Mouse (Mus musculus) MEL (cell line): ENCODE measurements around the gene Il12rb1. TPM values are rescaled to one million over a fixed set of nuclear protein-coding genes. Genes with fewer than 3 reads are reported as not detected.

Experiments used
- DNase-seq: peaks from one replicate; pipeline ENCODE4 v3.0.0; 2011; ENCODE audit warnings: low read depth, low spot score
- H3K27ac ChIP-seq: 2 replicates; pipeline ENCODE4 v1.5.1; 2012; ENCODE audit warnings: low read depth, mild to moderate bottlenecking, control low read depth, low read length, moderate library complexity; ENCODE audit not compliant: control insufficient read depth
- H3K27me3 ChIP-seq, 2 experiments: fragments of 150-350 bp in 1 of 2; sonication (generic) in 1 of 2; 2 replicates each; pipeline ENCODE4 v1.6.1; 2012; ENCODE audit warnings: low read length in 2 of 2, mild to moderate bottlenecking in 2 of 2, improper control_type of control experiment in 1 of 2, moderate library complexity in 1 of 2; ENCODE audit not compliant: insufficient read depth in 2 of 2, control insufficient read depth in 1 of 2
- H3K36me3 ChIP-seq, 2 experiments: 2 replicates each; pipeline ENCODE4 v1.6.1; 2012 to 2014; ENCODE audit warnings: low read length in 2 of 2, improper control_type of control experiment in 1 of 2, inconsistent platforms in 1 of 2, mild to moderate bottlenecking in 1 of 2; ENCODE audit not compliant: insufficient read depth in 2 of 2, control insufficient read depth in 1 of 2
- H3K4me1 ChIP-seq, 2 experiments: fragments of 150-350 bp in 1 of 2; sonication (generic) in 1 of 2; 2 replicates each; pipeline ENCODE4 v1.6.1; 2012; ENCODE audit warnings: low read length in 2 of 2, improper control_type of control experiment in 1 of 2, mild to moderate bottlenecking in 1 of 2; ENCODE audit not compliant: insufficient read depth in 2 of 2, control insufficient read depth in 1 of 2
- H3K4me3 ChIP-seq, 2 experiments: fragments of 150-350 bp in 1 of 2; sonication (generic) in 1 of 2; 2 replicates each; pipeline ENCODE4 v1.5.1; 2012; ENCODE audit warnings: low read depth in 2 of 2, low read length in 2 of 2, mild to moderate bottlenecking in 2 of 2, moderate library complexity in 2 of 2, control low read depth in 1 of 2, improper control_type of control experiment in 1 of 2; ENCODE audit not compliant: control insufficient read depth in 1 of 2, insufficient read depth in 1 of 2
- H3K79me2 ChIP-seq: 2 replicates; pipeline ENCODE4 v1.6.1; 2012; ENCODE audit warnings: mild to moderate bottlenecking, low read length, moderate library complexity; ENCODE audit not compliant: control insufficient read depth, poor library complexity, insufficient read depth
- H3K9ac ChIP-seq: 2 replicates; pipeline ENCODE4 v1.6.1; 2012; ENCODE audit warnings: low read depth, mild to moderate bottlenecking, control low read depth, low read length, moderate library complexity; ENCODE audit not compliant: control insufficient read depth, poor library complexity, severe bottlenecking
- H3K9me3 ChIP-seq: fragments of 150-350 bp; sonication (generic); replicated peaks from 2 replicates; pipeline ENCODE4 v1.6.1; 2012; ENCODE audit warnings: mild to moderate bottlenecking, low read length, improper control_type of control experiment, moderate library complexity; ENCODE audit not compliant: insufficient read depth
- BHLHE40 ChIP-seq: IDR thresholded peaks from 2 replicates; pipeline ENCODE4 v1.6.1; 2012; ENCODE audit warnings: low read depth, mild to moderate bottlenecking, inconsistent platforms, low read length, improper control_type of control experiment, borderline replicate concordance
- CTCF ChIP-seq, 3 experiments: IDR thresholded peaks in 2 of 3; conservative IDR thresholded peaks in 1 of 3; 2 replicates each; pipeline ENCODE4 v1.5.1; 2011 to 2012; ENCODE audit warnings: low read length in 3 of 3, low read depth in 2 of 3, mild to moderate bottlenecking in 2 of 3, improper control_type of control experiment in 1 of 3, inconsistent platforms in 1 of 3, mixed read lengths in 1 of 3, moderate library complexity in 1 of 3; ENCODE audit not compliant: control insufficient read depth in 1 of 3, insufficient read depth in 1 of 3, poor library complexity in 1 of 3, severe bottlenecking in 1 of 3
- E2F4 ChIP-seq: IDR thresholded peaks from 2 replicates; pipeline ENCODE4 v1.6.1; 2011; ENCODE audit warnings: low read depth, low read length, improper control_type of control experiment, borderline replicate concordance
- EP300 ChIP-seq, 2 experiments: IDR thresholded peaks; 2 replicates each; pipeline ENCODE4 v1.6.1; 2011; ENCODE audit warnings: improper control_type of control experiment in 2 of 2, low read length in 2 of 2, low read depth in 1 of 2, mild to moderate bottlenecking in 1 of 2
- ETS1 ChIP-seq: IDR thresholded peaks from 2 replicates; pipeline ENCODE4 v1.6.1; 2012; ENCODE audit warnings: low read depth, mild to moderate bottlenecking, inconsistent platforms, low read length, improper control_type of control experiment, moderate library complexity
- GATA1 ChIP-seq: IDR thresholded peaks from 2 replicates; pipeline ENCODE4 v1.6.1; 2011; ENCODE audit warnings: low read depth, low read length, improper control_type of control experiment
- JUND ChIP-seq: IDR thresholded peaks from 2 replicates; pipeline ENCODE4 v1.6.1; 2011; ENCODE audit warnings: low read depth, mild to moderate bottlenecking, improper control_type of control experiment, low read length
- MAFK ChIP-seq: IDR thresholded peaks from 2 replicates; pipeline ENCODE4 v1.6.1; 2011; ENCODE audit warnings: low read depth, mild to moderate bottlenecking, low read length, improper control_type of control experiment, borderline replicate concordance
- MAX ChIP-seq: IDR thresholded peaks from 2 replicates; pipeline ENCODE4 v1.6.1; 2011; ENCODE audit warnings: low read length, improper control_type of control experiment
- MEF2A ChIP-seq: IDR thresholded peaks from 2 replicates; pipeline ENCODE4 v1.6.1; 2014; ENCODE audit warnings: low read depth, mild to moderate bottlenecking, inconsistent platforms, low read length, improper control_type of control experiment; ENCODE audit not compliant: poor library complexity, insufficient replicate concordance, severe bottlenecking; ENCODE audit errors: extremely low read depth
- MXI1 ChIP-seq: IDR thresholded peaks from 2 replicates; pipeline ENCODE4 v1.6.1; 2011; ENCODE audit warnings: mild to moderate bottlenecking, low read depth, low read length, improper control_type of control experiment
- MYB ChIP-seq: IDR thresholded peaks from 2 replicates; pipeline ENCODE4 v1.6.1; 2011; ENCODE audit warnings: mild to moderate bottlenecking, low read depth, low read length, improper control_type of control experiment
- MYC ChIP-seq: IDR thresholded peaks from 2 replicates; pipeline ENCODE4 v1.6.1; 2011; ENCODE audit warnings: low read depth, mild to moderate bottlenecking, low read length, improper control_type of control experiment, moderate library complexity
- NELFE ChIP-seq: IDR thresholded peaks from 2 replicates; pipeline ENCODE4 v1.6.1; 2011; ENCODE audit warnings: low read depth, low read length, improper control_type of control experiment
- POLR2A ChIP-seq, 2 experiments: IDR thresholded peaks; 2 replicates each; pipeline ENCODE4 v1.6.1; 2011 to 2012; ENCODE audit warnings: low read length in 2 of 2, mild to moderate bottlenecking in 2 of 2, control low read depth in 1 of 2, improper control_type of control experiment in 1 of 2, low read depth in 1 of 2, moderate library complexity in 1 of 2; ENCODE audit not compliant: control insufficient read depth in 1 of 2, insufficient read depth in 1 of 2, poor library complexity in 1 of 2
- POLR2AphosphoS5 ChIP-seq: IDR thresholded peaks from 2 replicates; pipeline ENCODE4 v1.6.1; 2012; ENCODE audit warnings: low read depth, borderline replicate concordance, mild to moderate bottlenecking, inconsistent platforms, low read length, moderate library complexity, mixed read lengths
- RAD21 ChIP-seq: IDR thresholded peaks from 2 replicates; pipeline ENCODE4 v1.6.1; 2011; ENCODE audit warnings: mild to moderate bottlenecking, low read depth, low read length, improper control_type of control experiment
- RCOR1 ChIP-seq: IDR thresholded peaks from 2 replicates; pipeline ENCODE4 v1.6.1; 2012; ENCODE audit warnings: low read depth, mild to moderate bottlenecking, inconsistent platforms, low read length, improper control_type of control experiment
- SIN3A ChIP-seq: IDR thresholded peaks from 2 replicates; pipeline ENCODE4 v1.6.1; 2012; ENCODE audit warnings: low read length, improper control_type of control experiment, inconsistent platforms
- SMC3 ChIP-seq: IDR thresholded peaks from 2 replicates; pipeline ENCODE4 v1.6.1; 2011; ENCODE audit warnings: low read depth, low read length, improper control_type of control experiment
- TAL1 ChIP-seq: IDR thresholded peaks from 2 replicates; pipeline ENCODE4 v1.6.1; 2012; ENCODE audit warnings: mild to moderate bottlenecking, inconsistent platforms, low read length, moderate library complexity, mixed read lengths
- TBP ChIP-seq: IDR thresholded peaks from 2 replicates; pipeline ENCODE4 v1.8.0; 2011; ENCODE audit warnings: low read depth, low read length, improper control_type of control experiment
- UBTF ChIP-seq: IDR thresholded peaks from 2 replicates; pipeline ENCODE4 v1.6.1; 2012; ENCODE audit warnings: low read depth, mild to moderate bottlenecking, inconsistent platforms, low read length, improper control_type of control experiment, moderate library complexity, borderline replicate concordance; ENCODE audit not compliant: insufficient read depth
- USF1 ChIP-seq: IDR thresholded peaks from 2 replicates; pipeline ENCODE4 v1.6.1; 2014; ENCODE audit warnings: low read depth, mild to moderate bottlenecking, inconsistent platforms, low read length, improper control_type of control experiment, moderate library complexity
- USF2 ChIP-seq, 2 experiments: IDR thresholded peaks; 2 replicates each; pipeline ENCODE4 v1.6.1; 2011 to 2012; ENCODE audit warnings: improper control_type of control experiment in 2 of 2, low read length in 2 of 2, borderline replicate concordance in 1 of 2, inconsistent platforms in 1 of 2, low read depth in 1 of 2, mild to moderate bottlenecking in 1 of 2; ENCODE audit not compliant: insufficient read depth in 1 of 2
- ZC3H11A ChIP-seq: IDR thresholded peaks from 2 replicates; pipeline ENCODE4 v1.6.1; 2012; ENCODE audit warnings: low read depth, mild to moderate bottlenecking, inconsistent platforms, low read length, improper control_type of control experiment
- ZNF384 ChIP-seq: IDR thresholded peaks from 2 replicates; pipeline ENCODE4 v1.6.1; 2012; ENCODE audit warnings: low read depth, mild to moderate bottlenecking, inconsistent platforms, low read length, improper control_type of control experiment
- polyA plus RNA-seq, 2 experiments: library from polyadenylated mRNA; stranded (reverse) in 1 of 2; unstranded in 1 of 2; fragments of >175 nt in 1 of 2; fragments of >200 nt in 1 of 2; gene quantifications; 2 replicates each; pipeline versions ENCODE4 v1.2.1 to v1.2.4; 2012; ENCODE audit warnings: low replicate concordance in 2 of 2, low read depth in 1 of 2; ENCODE audit not compliant: insufficient read length in 2 of 2, insufficient read depth in 1 of 2, missing spikeins in 1 of 2
- total RNA-seq: library from RNA; depleted of rRNA; stranded (reverse); fragments of 300-350 nt; gene quantifications from 2 replicates; pipeline ENCODE4 v1.2.3, GENCODE M21; 2012

Il12rb1 gene
- total and polyA plus RNA-seq, 3 experiments = 1.2 to 2.2 TPM; not detected in 1

GRCm38 (mm10) chr8:70768231-70768776 is 39.9 kb upstream of the Il12rb1 start:
- no peak for TF ChIP-seq TBP
- TF ChIP-seq E2F4 = no peak
- no peak for TF ChIP-seq MEF2A
- no peak for TF ChIP-seq UBTF
- TF ChIP-seq MYB = no peak
- TF ChIP-seq POLR2AphosphoS5 = no peak
- no peak for TF ChIP-seq SMC3
- TF ChIP-seq RCOR1 = no peak
- no peak for TF ChIP-seq SIN3A
- TF ChIP-seq BHLHE40 = no peak
- TF ChIP-seq GATA1 = no peak
- TF ChIP-seq JUND = no peak
- TF ChIP-seq ETS1 = no peak
- no peak for TF ChIP-seq CTCF (IDR thresholded peaks at IDR 0.05 in 2 of 3, conservative IDR thresholded peaks at IDR 0.05 in 1 of 3; ENCODE audit: control insufficient read depth in 1 of 3, insufficient read depth in 1 of 3, low read depth in 2 of 3, low read length in 3 of 3, poor library complexity in 1 of 3, severe bottlenecking in 1 of 3)
- no peak for TF ChIP-seq POLR2A (IDR thresholded peaks at IDR 0.05; ENCODE audit: control insufficient read depth in 1 of 2, insufficient read depth in 1 of 2, low read depth in 1 of 2, low read length in 2 of 2, poor library complexity in 1 of 2)
- no peak for TF ChIP-seq USF2 (IDR thresholded peaks at IDR 0.05; ENCODE audit: borderline replicate concordance in 1 of 2, insufficient read depth in 1 of 2, low read depth in 1 of 2, low read length in 2 of 2)
- no peak for TF ChIP-seq MXI1
- TF ChIP-seq MYC = no peak
- no peak for TF ChIP-seq RAD21
- H3K27me3 ChIP-seq = no peaks in the 10 kb centered on the region
- H3K79me2 ChIP-seq = no peaks in the 10 kb centered on the region
- peaks cover 0 to 11% of the 10 kb centered on the region in 2 experiments; a peak in 3 of 4 replicates for H3K36me3 ChIP-seq
- no peak overlapping the region for H3K4me3 ChIP-seq
- peaks cover 4 to 16% of the 10 kb centered on the region in 2 experiments; a peak in 3 of 4 replicates for H3K4me1 ChIP-seq
- no peaks in the 10 kb centered on the region for H3K9me3 ChIP-seq
- no peak for DNase-seq
- no peak overlapping the region for H3K9ac ChIP-seq
- no peak overlapping the region for H3K27ac ChIP-seq

- peaks cover 4 to 13% of the 10 kb centered on the region in 2 experiments; a peak in 3 of 4 replicates for H3K4me1 ChIP-seq
- no peak overlapping the region for H3K9ac ChIP-seq
- peaks cover 0 to 5% of the 10 kb centered on the region in 2 experiments; a peak in 3 of 4 replicates for H3K36me3 ChIP-seq
- no peak for DNase-seq
- H3K79me2 ChIP-seq = no peaks in the 10 kb centered on the region
- no peak overlapping the region for H3K27ac ChIP-seq
- TF ChIP-seq ZNF384 (no peak), BHLHE40 (no peak), MAFK (no peak), ZC3H11A (no peak), MYB (no peak), EP300 (IDR thresholded peaks at IDR 0.05; ENCODE audit: low read depth in 1 of 2, low read length in 2 of 2) (no peak), RAD21 (no peak), USF1 (no peak), POLR2AphosphoS5 (no peak), TAL1 (no peak), ETS1 (no peak), MEF2A (no peak), CTCF (IDR thresholded peaks at IDR 0.05 in 2 of 3, conservative IDR thresholded peaks at IDR 0.05 in 1 of 3; ENCODE audit: control insufficient read depth in 1 of 3, insufficient read depth in 1 of 3, low read depth in 2 of 3, low read length in 3 of 3, poor library complexity in 1 of 3, severe bottlenecking in 1 of 3) (no peak), NELFE (no peak), MYC (no peak), TBP (no peak), MAX (no peak)
- no peak overlapping the region for H3K4me3 ChIP-seq
- no peaks in the 10 kb centered on the region for H3K9me3 ChIP-seq
- H3K27me3 ChIP-seq = no peaks in the 10 kb centered on the region
Observed at GRCm38 (mm10) chr8:70768956-70769355, 39.3 kb upstream of the Il12rb1 start.
